In the genomic region with DNA sequence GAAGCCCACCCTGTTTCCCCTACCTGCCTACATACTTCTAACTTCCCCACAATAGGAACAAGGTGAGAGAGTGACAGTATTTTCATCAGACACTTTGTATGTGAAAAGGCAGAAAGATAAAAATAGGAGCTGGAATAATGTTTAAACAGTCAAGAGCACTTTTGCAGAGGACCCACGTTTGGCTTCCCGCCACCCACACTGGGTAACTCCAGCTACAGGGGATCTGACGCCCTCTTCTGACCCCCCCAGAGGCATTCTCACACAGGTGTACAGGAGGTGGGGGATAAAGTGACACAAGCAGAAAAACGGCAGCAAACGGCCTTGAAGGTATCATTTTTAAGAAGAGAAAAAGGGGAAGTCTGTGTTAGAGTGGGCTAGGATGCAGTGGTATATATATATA, we compare ENCODE assay signal across 21 mouse cellular contexts.
"Had no signal": no experiment of that assay in that cellular context is flagged by ENCODE, and none has a peak within 500 bp of the region (broad histone marks: within the 10 kb centered on the region; RNA-seq: fewer than 3 reads in every experiment).

No protein-coding gene starts in this region.

- H3K4me3 ChIP-seq: limb, embryonic 12.5 days; liver, embryonic 12.5 days; liver, embryonic 15.5 days; midbrain, embryonic 12.5 days; midbrain, embryonic 15.5 days; neural tube, embryonic 12.5 days; neural tube, embryonic 15.5 days had no signal

- DNase-seq: kidney, adult 18-20 months; kidney, adult 9 months; kidney, postnatal 14 days; kidney, postnatal 4 days; liver; right cerebral cortex, adult 18-20 months; right cerebral cortex, postnatal 14 days; right cerebral cortex, postnatal 4 days; thymus, adult 18-20 months; thymus, postnatal 36 days had no signal

- H3K9me3 ChIP-seq: limb, embryonic 12.5 days; liver, embryonic 12.5 days; liver, embryonic 15.5 days; midbrain, embryonic 12.5 days; midbrain, embryonic 15.5 days; neural tube, embryonic 12.5 days; neural tube, embryonic 15.5 days had no signal

- ATAC-seq: inflammation-experienced regulatory T-cells, adult 6 months; intestine, embryonic 16.5 days; liver, embryonic 12.5 days; midbrain, embryonic 15.5 days had no signal

- H3K27ac ChIP-seq: limb, embryonic 12.5 days; liver, embryonic 12.5 days; liver, embryonic 15.5 days; macrophage; midbrain, embryonic 12.5 days; midbrain, embryonic 15.5 days; neural tube, embryonic 12.5 days; neural tube, embryonic 15.5 days; stomach, postnatal 0 days had no signal

- H3K27me3 ChIP-seq: limb, embryonic 12.5 days; neural tube, embryonic 12.5 days; neural tube, embryonic 15.5 days had no signal

- H3K4me1 ChIP-seq: liver, embryonic 12.5 days; liver, embryonic 15.5 days had no signal

- H3K9ac ChIP-seq: limb, embryonic 12.5 days; liver, embryonic 12.5 days; liver, embryonic 15.5 days; midbrain, embryonic 12.5 days; midbrain, embryonic 15.5 days; neural tube, embryonic 12.5 days; neural tube, embryonic 15.5 days had no signal

- H3K4me2 ChIP-seq: limb, embryonic 12.5 days; liver, embryonic 12.5 days; liver, embryonic 15.5 days; midbrain, embryonic 12.5 days; midbrain, embryonic 15.5 days; neural tube, embryonic 12.5 days; neural tube, embryonic 15.5 days had no signal

- H3K36me3 ChIP-seq: limb, embryonic 12.5 days; liver, embryonic 12.5 days; liver, embryonic 15.5 days; midbrain, embryonic 12.5 days; midbrain, embryonic 15.5 days; neural tube, embryonic 12.5 days; neural tube, embryonic 15.5 days had no signal
